Comparison of ENCODE assay signal across 14 mouse cellular contexts in the genomic region with DNA sequence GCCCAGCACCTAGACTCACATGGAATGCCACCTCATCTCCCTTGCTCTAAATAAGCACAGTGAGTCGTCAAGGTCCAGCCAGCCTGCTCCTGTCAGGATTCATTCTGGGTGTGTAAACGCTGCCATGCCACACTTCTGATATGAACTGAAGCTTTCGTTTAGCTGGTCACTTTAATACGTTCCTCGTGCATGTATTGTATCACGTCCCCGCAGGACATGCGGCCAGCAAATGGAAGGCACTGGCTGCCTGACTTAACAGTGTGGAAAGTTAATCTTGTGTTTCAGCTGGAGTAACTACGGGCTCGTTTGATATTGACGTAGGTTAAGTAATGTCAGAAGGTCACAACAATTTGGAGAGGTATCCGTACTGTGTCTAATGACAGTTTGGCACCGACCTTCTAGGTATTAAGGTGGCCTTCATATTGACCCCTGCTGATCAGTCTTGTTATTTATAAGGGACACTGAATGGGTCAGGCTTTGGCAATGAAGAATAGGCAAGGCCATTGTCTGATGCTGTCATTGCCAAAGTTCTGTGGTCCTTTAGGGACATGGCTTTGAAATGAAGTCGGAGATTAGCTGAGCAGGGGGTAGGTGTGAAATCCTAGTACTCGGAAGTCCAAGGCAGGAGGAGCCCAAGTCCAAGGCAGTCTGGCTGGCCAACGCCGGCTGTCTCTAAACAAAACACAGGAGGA.
"Had no signal": no experiment of that assay in that cellular context is flagged by ENCODE, and none has a peak within 500 bp of the region (broad histone marks: within the 10 kb centered on the region; RNA-seq: fewer than 3 reads in every experiment).

No protein-coding gene starts in this region.

- H3K27me3 ChIP-seq: liver, embryonic 13.5 days had no signal

- H3K4me3 ChIP-seq: left cerebral cortex, adult 2 months; liver, embryonic 13.5 days had no signal

- H3K4me2 ChIP-seq: liver, embryonic 13.5 days; midbrain, embryonic 11.5 days had no signal

- H3K9me3 ChIP-seq: liver, embryonic 13.5 days had no signal

- H3K9ac ChIP-seq: liver, embryonic 13.5 days had no signal

- H3K27ac ChIP-seq: left cerebral cortex, adult 2 months; liver, embryonic 13.5 days; stomach, postnatal 0 days had no signal

- H3K36me3 ChIP-seq: liver, embryonic 13.5 days had no signal

- DNase-seq: kidney, postnatal 10 days; kidney, postnatal 36 days; layer of hippocampus, postnatal 36 days; liver, embryonic 13.5 days; lung, adult 2 months; lung, postnatal 14 days; lung, postnatal 4 days; midbrain, embryonic 14.5 days; thymus, adult 2 months; thymus, postnatal 14 days; thymus, postnatal 4 days had no signal
